Mouse (Mus musculus) erythroid progenitor cell, adult 5-6 weeks (primary cell): ENCODE data around the gene Phf23. TPM values are rescaled to one million over a fixed set of nuclear protein-coding genes. Genes with fewer than 3 reads are reported as not detected.
"Not testable (repeated sequence)": the region's sequence is repeated elsewhere in the genome, so short reads cannot be mapped to it uniquely, and the experiment has no call there.

ENCODE experiments used
- ATAC-seq: replicated peaks from 2 replicates; pipeline ENCODE4 v1.8.0; 2016; ENCODE audit warnings: moderate number of reproducible peaks, mild to moderate bottlenecking, moderate TSS enrichment, inconsistent platforms; ENCODE audit not compliant: poor library complexity, low FRiP score, severe bottlenecking
- total RNA-seq, 2 experiments: library from RNA; stranded (forward) in 1 of 2; stranded (reverse) in 1 of 2; fragments of 150-400 nt in 1 of 2; fragments of 186-747, 209-891 nt in 1 of 2; gene quantifications; 2 replicates each; pipeline versions ENCODE4 v1.2.3 to v1.2.4; 2015 to 2017; ENCODE audit warnings: low replicate concordance in 2 of 2

The Phf23 gene
- total RNA-seq, 2 experiments from 2014 or later = 21.4 to 22.2 TPM

GRCm38 (mm10) chr11:69997070-69997509, 1.5 kb downstream of the Phf23 start:
- ATAC-seq = peak; percentile 52

- no peak for ATAC-seq
These were observed 3.3 kb downstream of the Phf23 start for GRCm38 (mm10) chr11:69998567-69999491.

DNA sequence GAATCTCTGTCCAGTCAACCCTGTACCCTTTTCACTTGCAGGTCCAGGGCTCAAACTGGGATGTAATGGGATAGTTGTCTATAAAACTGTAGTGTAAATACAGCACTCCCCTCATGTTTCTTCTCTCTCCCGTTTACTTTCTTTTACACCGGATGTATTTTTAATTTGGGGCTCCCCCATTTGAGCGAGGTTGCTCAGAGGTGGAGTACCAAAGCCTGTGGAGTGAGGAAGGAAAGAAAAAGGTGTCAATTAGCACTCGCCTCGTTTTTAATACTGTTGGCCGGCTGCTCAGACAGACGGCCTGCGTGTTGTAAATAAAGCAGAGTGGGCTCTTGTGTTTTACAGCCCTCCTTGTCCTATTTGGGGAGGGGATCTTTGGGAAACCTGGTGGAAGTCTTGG, 4.1 kb downstream of the Phf23 start:
- ATAC-seq = no peak

DNA sequence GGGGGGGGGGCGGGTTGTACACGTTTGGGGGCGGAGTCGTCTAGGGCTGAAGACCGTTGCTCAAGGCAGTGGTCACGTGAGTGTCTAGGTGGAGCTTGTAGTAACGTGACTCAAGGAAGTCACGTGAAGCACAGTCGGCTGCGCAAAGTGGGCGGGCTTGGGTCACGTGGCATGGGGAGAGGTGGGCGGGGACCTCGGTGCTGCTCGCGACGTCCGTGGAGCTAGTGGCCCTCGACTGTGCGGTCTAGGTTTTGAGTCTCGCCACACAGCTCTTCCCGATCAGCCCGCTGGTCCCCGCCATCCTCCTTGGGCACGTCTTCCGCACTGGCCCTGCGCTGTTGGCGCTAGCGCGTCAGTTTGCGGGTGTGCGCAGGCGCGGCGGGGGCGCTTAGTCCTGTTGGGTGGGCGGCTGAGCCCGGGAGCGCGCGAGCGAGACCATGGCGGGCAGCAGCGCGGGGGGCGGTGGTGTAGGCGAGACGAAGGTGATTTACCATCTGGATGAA, 4.9 kb downstream of the Phf23 start, which contains the start of gene Dvl2:
TSS of gene Dvl2 (plus strand) at position 200 of the 503 bp plus-strand sequence.
- peak; percentile 65 for ATAC-seq

- ATAC-seq = no peak
These were observed 5.6 kb downstream of the Phf23 start for GRCm38 (mm10) chr11:70001159-70001558.

GRCm38 (mm10) chr11:70001865-70002264, 6.3 kb downstream of the Phf23 start:
- 0 out of 2 replicates have a peak, but pooled peaks have one; percentile 25 for ATAC-seq

DNA sequence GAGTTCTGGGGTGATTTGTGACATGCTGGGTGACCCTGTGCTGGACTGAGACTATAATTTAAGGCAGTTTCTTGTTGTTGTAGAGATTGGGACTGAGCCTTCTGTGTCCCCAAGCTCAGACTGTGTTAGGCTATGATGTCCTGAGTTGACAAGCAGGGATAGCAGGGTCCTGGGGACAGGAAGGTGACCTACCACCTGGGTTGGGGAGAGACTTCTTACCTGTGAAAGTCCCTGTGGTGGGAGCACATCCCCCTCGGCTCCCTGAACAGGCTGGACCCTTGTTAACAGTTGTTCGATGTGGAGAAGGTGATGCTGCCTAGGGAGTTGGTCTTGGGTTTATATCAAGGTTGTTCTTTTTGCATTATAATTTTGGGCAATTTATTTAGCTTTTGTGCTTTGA, 6.9 kb downstream of the Phf23 start:
- no peak for ATAC-seq

- ATAC-seq = peak; percentile 27; the same call in 1 of the 2 replicates
These were observed 9.9 kb downstream of the Phf23 start for GRCm38 (mm10) chr11:70005521-70005920.

DNA sequence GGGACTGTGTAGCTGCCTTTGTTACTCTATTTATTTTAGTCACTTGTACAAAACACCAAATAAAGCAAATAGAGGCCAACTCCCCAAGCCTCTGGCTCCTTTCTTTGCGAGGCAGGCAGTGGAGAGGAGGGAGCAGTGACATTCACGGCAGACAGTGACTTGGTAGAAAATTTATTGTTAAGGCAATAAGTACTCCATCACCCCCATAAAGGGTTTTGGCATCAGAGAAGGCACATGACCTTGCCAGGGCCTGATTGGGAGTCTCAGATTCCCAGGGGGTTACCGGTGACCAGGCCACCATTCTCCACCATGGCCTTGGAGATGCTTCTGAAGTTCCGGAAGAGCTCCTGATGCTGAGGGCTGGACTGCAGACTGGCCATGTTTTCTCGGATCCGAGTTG, 14.5 kb downstream of the Phf23 start:
- no peak for ATAC-seq

- ATAC-seq = no peak
These were observed 15.0 kb downstream of the Phf23 start for GRCm38 (mm10) chr11:70010548-70010947.

- ATAC-seq = no peak
These were observed 15.4 kb downstream of the Phf23 start for GRCm38 (mm10) chr11:70010961-70011360.

DNA sequence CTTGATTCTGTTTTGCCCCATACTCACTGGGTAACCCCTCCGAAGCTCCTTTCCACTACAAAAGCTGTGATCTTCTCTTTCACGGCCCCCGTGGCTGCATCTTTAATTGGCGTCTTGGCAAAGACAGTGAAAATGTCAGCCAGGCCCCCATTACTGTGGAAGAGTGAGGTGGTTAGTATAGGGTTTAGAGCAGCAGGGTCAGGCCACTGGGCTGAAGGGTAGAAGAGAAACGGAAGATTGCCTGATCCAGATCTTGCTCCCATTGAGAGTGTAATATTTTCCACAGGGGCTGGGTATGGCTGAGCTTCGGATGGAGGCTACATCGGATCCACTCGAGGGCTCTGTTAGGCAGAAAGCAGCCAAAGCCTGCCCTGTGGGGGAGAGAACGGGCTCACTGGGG, 17.4 kb downstream of the Phf23 start:
- ATAC-seq = no peak

DNA sequence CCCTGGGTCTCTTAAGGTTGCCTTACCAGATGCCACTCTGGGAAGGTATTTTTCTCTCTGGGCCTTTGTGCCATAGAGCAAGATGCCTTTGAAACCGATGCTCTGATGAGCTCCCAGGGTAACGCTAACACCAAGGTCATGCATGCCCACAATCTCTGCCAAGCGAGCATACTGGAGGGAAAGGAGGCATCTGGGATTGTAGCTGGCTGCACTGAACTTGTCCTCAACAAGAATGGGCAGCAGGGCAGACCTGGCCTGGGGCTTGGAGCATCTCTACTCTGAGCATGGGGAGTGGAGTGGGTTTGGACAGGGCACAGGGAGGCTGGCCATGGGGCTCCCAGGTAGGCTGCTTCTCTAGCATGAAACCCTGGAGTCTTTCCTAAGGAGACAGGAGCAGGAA, 17.8 kb downstream of the Phf23 start:
- ATAC-seq = no peak

DNA sequence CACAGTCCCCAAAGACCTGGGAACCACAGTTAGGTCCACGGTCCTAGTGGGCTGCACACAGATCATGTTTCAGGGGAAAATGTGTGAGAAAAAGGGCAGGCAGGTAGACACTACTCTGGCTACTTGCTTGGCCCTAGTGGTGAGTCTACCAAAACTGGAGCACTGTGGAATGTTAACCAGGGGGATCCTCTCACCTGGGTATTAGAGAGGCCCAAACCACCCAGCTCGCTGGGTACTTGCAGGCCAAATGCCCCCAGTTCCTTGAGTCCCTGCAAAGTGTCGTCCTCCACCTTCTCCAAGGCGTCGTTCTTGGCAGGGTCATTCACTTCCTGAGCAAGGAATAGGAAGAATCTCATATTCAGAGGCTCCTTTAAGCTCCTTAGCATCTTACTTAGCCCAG, 18.5 kb downstream of the Phf23 start:
- no peak for ATAC-seq

DNA sequence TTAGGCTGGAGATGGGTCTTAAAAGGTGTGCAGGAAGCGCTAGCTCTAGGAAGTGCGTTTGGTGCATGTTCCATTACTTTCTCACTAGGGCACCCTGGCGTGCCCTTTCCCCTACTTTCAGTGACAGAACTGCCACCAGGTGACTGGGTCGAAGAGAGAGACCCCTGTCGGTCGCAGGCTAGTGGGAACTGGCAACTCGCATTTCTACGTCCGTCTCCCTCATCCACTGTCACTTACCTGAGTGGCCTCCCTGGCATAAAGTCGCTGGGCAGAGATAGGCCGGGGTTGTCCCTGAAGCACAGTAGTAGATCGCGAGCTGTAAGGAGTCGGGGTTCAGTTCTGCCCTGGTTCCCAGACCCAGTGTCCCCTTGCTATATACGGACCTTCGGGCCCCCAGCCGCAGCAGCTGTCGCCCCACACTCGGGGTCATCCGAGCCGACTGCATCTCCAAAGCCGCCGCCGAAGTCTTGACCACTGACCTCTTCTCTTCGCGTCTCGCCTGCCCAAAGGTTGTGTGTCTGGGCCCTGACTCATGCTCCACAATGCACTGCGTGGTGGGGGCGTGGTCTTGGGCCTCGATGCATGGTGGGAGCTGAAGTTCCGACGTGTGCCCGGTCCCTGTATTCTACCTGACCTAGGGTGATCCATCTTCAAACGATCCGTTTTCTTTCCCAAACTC, 19.4 kb downstream of the Phf23 start, which contains the start of gene Acadvl:
TSS of gene Acadvl (minus strand) at position 532 of the 679 bp plus-strand sequence.
- ATAC-seq = peak; percentile 95

- no peak for ATAC-seq
These were observed 20.1 kb downstream of the Phf23 start for GRCm38 (mm10) chr11:70015677-70016076.

DNA sequence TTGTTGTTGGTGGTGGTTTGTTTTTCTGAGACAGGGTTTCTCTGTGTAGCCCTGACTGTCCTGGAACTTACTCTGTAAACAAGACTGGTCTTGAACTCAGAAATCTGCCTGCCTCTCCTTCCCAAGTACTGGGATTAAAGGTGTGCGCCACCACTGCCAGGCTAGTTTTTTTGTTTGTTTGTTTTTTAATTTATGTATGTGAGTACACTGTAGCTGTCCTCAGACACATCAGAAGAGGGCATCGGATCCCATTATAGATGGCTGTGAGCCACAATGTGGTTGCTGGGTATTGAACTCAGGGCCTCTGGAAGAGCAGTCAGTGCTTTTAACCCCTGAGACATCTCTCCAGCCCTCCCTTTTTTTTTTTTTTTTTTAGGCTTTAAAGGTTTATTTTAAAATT, 20.6 kb downstream of the Phf23 start:
- not testable (repeated sequence) for ATAC-seq

DNA sequence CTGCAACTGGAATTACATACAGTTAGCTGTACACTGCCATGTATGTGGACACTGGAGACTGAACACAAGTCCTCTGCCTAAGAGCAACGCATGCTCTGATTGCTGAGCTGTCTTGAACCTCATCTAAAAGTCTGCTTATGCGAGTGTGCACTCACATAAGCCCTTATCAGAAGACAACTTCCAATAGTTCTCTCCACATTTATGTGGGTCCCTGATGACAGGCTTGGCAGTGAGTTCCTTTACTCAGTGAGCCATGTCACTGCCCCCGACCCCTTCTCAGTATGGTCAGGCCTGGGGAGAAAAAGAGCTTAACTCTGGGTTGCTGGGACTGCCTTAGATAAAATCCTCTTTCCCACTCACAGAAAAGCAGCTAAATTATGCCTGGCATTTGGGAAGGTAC, 21.1 kb downstream of the Phf23 start, which contains the start of gene Dlg4:
TSS of gene Dlg4 (plus strand) at position 274 of the 400 bp plus-strand sequence.
- no peak for ATAC-seq

- ATAC-seq = no peak
These were observed 21.7 kb downstream of the Phf23 start for GRCm38 (mm10) chr11:70017199-70017767.
